Mouse (Mus musculus) forebrain, embryonic 14.5 days (tissue): Measurements from ENCODE around the gene Fyb. TPM values are rescaled to one million over a fixed set of nuclear protein-coding genes. Genes with fewer than 3 reads are reported as not detected.

ENCODE experiments used
- ATAC-seq: fragments of 200-750 bp; cut with Nextera tagmentation; 2 replicates; pipeline ENCODE4 v1.8.0; 2017; ENCODE audit warnings: mild to moderate bottlenecking, moderate library complexity
- DNase-seq: peaks from one replicate; pipeline ENCODE4 v3.0.0-alpha.2; 2015; ENCODE audit warnings: low spot score
- H3K27ac ChIP-seq: fragments of 300-500 bp; sonication (generic); 2 replicates; pipeline ENCODE4 v1.5.1; 2014; ENCODE audit warnings: low read depth, mild to moderate bottlenecking, control low read depth, low read length, moderate library complexity
- H3K27me3 ChIP-seq: fragments of 300-500 bp; sonication (generic); replicated peaks from 2 replicates; pipeline ENCODE4 v1.6.1; 2014; ENCODE audit warnings: low read length, control low read depth, mixed read lengths; ENCODE audit not compliant: control insufficient read depth, insufficient read depth
- H3K36me3 ChIP-seq: fragments of 300-500 bp; sonication (generic); 2 replicates; pipeline ENCODE4 v1.6.1; 2014; ENCODE audit warnings: low read length, control low read depth; ENCODE audit not compliant: control insufficient read depth, insufficient read depth
- H3K4me1 ChIP-seq: fragments of 300-500 bp; sonication (generic); 2 replicates; pipeline ENCODE4 v1.6.1; 2014; ENCODE audit warnings: antibody characterized with exemption, low read length, control low read depth; ENCODE audit not compliant: control insufficient read depth, insufficient read depth
- H3K4me2 ChIP-seq: fragments of 300-500 bp; sonication (generic); 2 replicates; pipeline ENCODE4 v1.6.1; 2014; ENCODE audit warnings: mild to moderate bottlenecking, control low read depth, low read length
- H3K4me3 ChIP-seq: fragments of 300-500 bp; sonication (generic); 2 replicates; pipeline ENCODE4 v1.5.1; 2014; ENCODE audit warnings: low read depth, low read length, control low read depth
- H3K9ac ChIP-seq: fragments of 300-500 bp; sonication (generic); 2 replicates; pipeline ENCODE4 v1.6.1; 2014; ENCODE audit warnings: mild to moderate bottlenecking, low read length, control low read depth, moderate library complexity
- H3K9me3 ChIP-seq: fragments of 300-500 bp; sonication (generic); replicated peaks from 2 replicates; pipeline ENCODE4 v1.6.1; 2016; ENCODE audit warnings: low read length, control low read depth, mixed read lengths; ENCODE audit not compliant: control insufficient read depth
- WGBS: fragments of 180-500 bp; shearing (Covaris S2); extraction: QIAGEN DNeasy Blood & Tissue Kit; methylation state at CpG from one replicate; pipeline ENCODE4 v1.1.7; 2014; 5-methylcytosine and 5-hydroxymethylcytosine counted together
- polyA plus RNA-seq: library from polyadenylated mRNA; unstranded; fragments of >200 nt; fragmentation: Nextera tagmentation; extraction: Ambion mirVana; gene quantifications from 2 replicates; pipeline ENCODE4 v1.2.1, GENCODE M21; 2014

Gene Fyb
- polyA plus RNA-seq, 1 experiment from 2014 or later, result 2.2 TPM

GRCm38 (mm10) chr15:6711226-6711625 is 188.6 kb downstream of the Fyb start:
- WGBS, result 85% methylated on average over 7 of the region's 7 CpGs
- H3K4me2 ChIP-seq, result no peak overlapping the region
- H3K9me3 ChIP-seq, result no peaks in the 10 kb centered on the region
- no peak overlapping the region for H3K9ac ChIP-seq
- ATAC-seq, result no peak
- no peak for DNase-seq
- no peak overlapping the region for H3K4me3 ChIP-seq
- peaks cover 17% of the 10 kb centered on the region for H3K4me1 ChIP-seq
- H3K36me3 ChIP-seq, result no peaks in the 10 kb centered on the region
- H3K27me3 ChIP-seq, result no peaks in the 10 kb centered on the region
- no peak overlapping the region for H3K27ac ChIP-seq

Other genes starting within 250 kb of the Fyb start
- 16.1 and 20.1 TPM in 2 replicates for gene Dab2, start 223.1 kb upstream of the Fyb start, polyA plus RNA-seq
- gene C9, start 77.5 kb upstream of the Fyb start, polyA plus RNA-seq, result not detected in 2 replicates
- gene Rictor, start 185.5 kb downstream of the Fyb start, polyA plus RNA-seq, result 34.2 and 53.7 TPM in 2 replicates